8 mouse cellular contexts compared by ENCODE assay signal in genomic region chr1:55755742-55756141, GRCm38 (mm10).
DNase-seq lines count a peak whose midpoint lies in the region; ATAC-seq and TF ChIP-seq lines count a peak whose summit lies in the region.

No protein-coding gene starts in this region.

- H3K36me3 ChIP-seq in hindbrain, embryonic 11.5 days (ENCODE audit: control insufficient read depth, insufficient read depth, low read length): no peaks in the 10 kb centered on the region
- no peaks in the 10 kb centered on the region for H3K36me3 ChIP-seq in hindbrain, embryonic 12.5 days
- H3K36me3 ChIP-seq in C2C12 (ENCODE audit: control insufficient read depth, insufficient read depth): no peaks in the 10 kb centered on the region
- H3K36me3 ChIP-seq in midbrain, embryonic 11.5 days (ENCODE audit: control insufficient read depth, insufficient read depth, low read length): no peaks in the 10 kb centered on the region

- no peaks in the 10 kb centered on the region for H3K4me1 ChIP-seq in hindbrain, embryonic 11.5 days (replicated peaks; ENCODE audit: control insufficient read depth, insufficient read depth, low read length)
- no peaks in the 10 kb centered on the region for H3K4me1 ChIP-seq in hindbrain, embryonic 12.5 days
- no peaks in the 10 kb centered on the region for H3K4me1 ChIP-seq in midbrain, embryonic 11.5 days (ENCODE audit: control insufficient read depth, insufficient read depth, low read length)

- H3K27ac ChIP-seq in hindbrain, embryonic 11.5 days (ENCODE audit: low read depth, low read length): no peak overlapping the region
- H3K27ac ChIP-seq in hindbrain, embryonic 12.5 days: no peak overlapping the region
- H3K27ac ChIP-seq in midbrain, embryonic 11.5 days (ENCODE audit: low read depth, low read length): no peak overlapping the region

- WGBS in hindbrain, embryonic 11.5 days: 59% methylated on average over 10 of the region's 10 CpGs
- WGBS in hindbrain, embryonic 12.5 days: 58% methylated on average over 10 of the region's 10 CpGs
- 58% methylated on average over 10 of the region's 10 CpGs for WGBS in midbrain, embryonic 11.5 days

- H3K4me2 ChIP-seq in hindbrain, embryonic 11.5 days (replicated peaks; ENCODE audit: low read depth, low read length): no peak overlapping the region
- no peak overlapping the region for H3K4me2 ChIP-seq in hindbrain, embryonic 12.5 days (replicated peaks)
- no peak overlapping the region for H3K4me2 ChIP-seq in midbrain, embryonic 11.5 days

- no peak overlapping the region for H3K4me3 ChIP-seq in hindbrain, embryonic 11.5 days (ENCODE audit: low read depth, low read length)
- H3K4me3 ChIP-seq in hindbrain, embryonic 12.5 days: no peak overlapping the region
- no peak overlapping the region for H3K4me3 ChIP-seq in C2C12 (ENCODE audit: insufficient read depth, poor library complexity, severe bottlenecking)
- no peak overlapping the region for H3K4me3 ChIP-seq in midbrain, embryonic 11.5 days (ENCODE audit: low read depth, low read length)

- ATAC-seq in hindbrain, embryonic 11.5 days (ENCODE audit: low FRiP score): no peak
- ATAC-seq in hindbrain, embryonic 12.5 days (ENCODE audit: low FRiP score): no peak
- peak; percentile 85 for ATAC-seq in common myeloid progenitor, adult 5-6 weeks (replicated peaks; ENCODE audit: low read depth, poor library complexity, severe bottlenecking)
- ATAC-seq in midbrain, embryonic 11.5 days (ENCODE audit: low FRiP score): no peak

- no peak overlapping the region for H3ac ChIP-seq in C2C12 (ENCODE audit: control insufficient read depth, insufficient read length, low read depth)

- no peak overlapping the region for H3K9ac ChIP-seq in hindbrain, embryonic 11.5 days (ENCODE audit: low read depth, low read length)
- no peak overlapping the region for H3K9ac ChIP-seq in hindbrain, embryonic 12.5 days
- H3K9ac ChIP-seq in midbrain, embryonic 11.5 days (ENCODE audit: low read length): no peak overlapping the region

- H3K79me3 ChIP-seq in C2C12 (ENCODE audit: low read depth): no peaks in the 10 kb centered on the region

- H3K9me3 ChIP-seq in hindbrain, embryonic 11.5 days (ENCODE audit: control insufficient read depth, low read length): no peaks in the 10 kb centered on the region
- no peaks in the 10 kb centered on the region for H3K9me3 ChIP-seq in hindbrain, embryonic 12.5 days (replicated peaks)
- no peaks in the 10 kb centered on the region for H3K9me3 ChIP-seq in midbrain, embryonic 11.5 days (ENCODE audit: control insufficient read depth, low read length)

- H3K79me2 ChIP-seq in C2C12 (ENCODE audit: control insufficient read depth, insufficient read depth): no peaks in the 10 kb centered on the region

- peak; percentile 66 for TF ChIP-seq CTCF in C2C12 (IDR thresholded peaks at IDR 0.05; ENCODE audit: control insufficient read depth, insufficient read depth, insufficient read length)

- H3K27me3 ChIP-seq in hindbrain, embryonic 11.5 days (ENCODE audit: control insufficient read depth, insufficient read depth, low read length): no peaks in the 10 kb centered on the region
- no peaks in the 10 kb centered on the region for H3K27me3 ChIP-seq in hindbrain, embryonic 12.5 days
- no peaks in the 10 kb centered on the region for H3K27me3 ChIP-seq in C2C12 (ENCODE audit: control insufficient read depth, insufficient read depth, insufficient read length)
- H3K27me3 ChIP-seq in midbrain, embryonic 11.5 days (ENCODE audit: control insufficient read depth, insufficient read depth, low read length): no peaks in the 10 kb centered on the region

- DNase-seq in hindbrain, embryonic 11.5 days (ENCODE audit: low spot score): peak; percentile 58
- peak; percentile 46 for DNase-seq in ZHBTc4 (ENCODE audit: low read depth, low spot score)
- peak; percentile 42 for DNase-seq in layer of hippocampus, adult 9-11 months
- DNase-seq in retina, embryonic 14.5 days (ENCODE audit: low spot score): peak; percentile 71
- no peak for DNase-seq in midbrain, embryonic 11.5 days (ENCODE audit: low spot score, missing footprints)

TF ChIP-seq in C2C12, 6 proteins besides CTCF, POLR2A, EP300 and RAD21:
- TF ChIP-seq MAX (IDR thresholded peaks at IDR 0.05): no peak
- TF ChIP-seq USF1 (IDR thresholded peaks at IDR 0.05; ENCODE audit: low read depth): no peak
- no peak for TF ChIP-seq FOSL1 (IDR thresholded peaks at IDR 0.05; ENCODE audit: insufficient read depth, low read length, poor library complexity, severe bottlenecking)
- no peak for TF ChIP-seq CEBPB (IDR thresholded peaks at IDR 0.05; ENCODE audit: low read depth)
- TF ChIP-seq MYOD1 (IDR thresholded peaks at IDR 0.05; ENCODE audit: control insufficient read depth, insufficient read length, low read depth): no peak
- TF ChIP-seq MYOG (IDR thresholded peaks at IDR 0.05; ENCODE audit: control insufficient read depth, extremely low read depth, insufficient read length): no peak
